Mouse (Mus musculus) lung, adult 2 months (tissue): ENCODE measurements around the gene Trip10.

Source experiments
- CTCF ChIP-seq: fragments of 200-500 bp; IDR thresholded peaks from 2 replicates; pipeline ENCODE4 v1.5.1; 2011; ENCODE audit warnings: mild to moderate bottlenecking, low read length, control low read depth; ENCODE audit not compliant: insufficient read depth
- POLR2A ChIP-seq: fragments of 200-500 bp; IDR thresholded peaks from 2 replicates; pipeline ENCODE4 v1.6.1; 2011; ENCODE audit warnings: low read depth, mild to moderate bottlenecking, control low read depth, low read length, borderline replicate concordance; ENCODE audit errors: extremely low read depth

- TF ChIP-seq CTCF (no peak), POLR2A (no peak)
These were observed 18.5 kb upstream of the Trip10 start for GRCm38 (mm10) chr17:57230728-57231125.
